Mouse (Mus musculus): ENCODE measurements around the gene Grpel1.

Grpel1 gene

GRCm38 (mm10) chr5:36515558-36515957 lies 50.8 kb downstream of the Grpel1 start:
- DNase-seq, result no peak

- DNase-seq, result no peak
These were observed 52.8 kb downstream of the Grpel1 start for GRCm38 (mm10) chr5:36517596-36517995.

GRCm38 (mm10) chr5:36519751-36520150 lies 55.0 kb downstream of the Grpel1 start:
- peak; percentile 56 for DNase-seq

- DNase-seq, result no peak
These were observed 58.0 kb downstream of the Grpel1 start for GRCm38 (mm10) chr5:36522782-36523181.

- DNase-seq, result no peak
These were observed 58.5 kb downstream of the Grpel1 start for GRCm38 (mm10) chr5:36523219-36523703.
